Mouse (Mus musculus): ENCODE measurements at regions not wholly inside any gene's neighbourhood (a gene's known extent, or its start where the extent isn't known, plus 50 kb on each side); places are given as distances from the start of the nearest gene placed in this dataset.

DNA sequence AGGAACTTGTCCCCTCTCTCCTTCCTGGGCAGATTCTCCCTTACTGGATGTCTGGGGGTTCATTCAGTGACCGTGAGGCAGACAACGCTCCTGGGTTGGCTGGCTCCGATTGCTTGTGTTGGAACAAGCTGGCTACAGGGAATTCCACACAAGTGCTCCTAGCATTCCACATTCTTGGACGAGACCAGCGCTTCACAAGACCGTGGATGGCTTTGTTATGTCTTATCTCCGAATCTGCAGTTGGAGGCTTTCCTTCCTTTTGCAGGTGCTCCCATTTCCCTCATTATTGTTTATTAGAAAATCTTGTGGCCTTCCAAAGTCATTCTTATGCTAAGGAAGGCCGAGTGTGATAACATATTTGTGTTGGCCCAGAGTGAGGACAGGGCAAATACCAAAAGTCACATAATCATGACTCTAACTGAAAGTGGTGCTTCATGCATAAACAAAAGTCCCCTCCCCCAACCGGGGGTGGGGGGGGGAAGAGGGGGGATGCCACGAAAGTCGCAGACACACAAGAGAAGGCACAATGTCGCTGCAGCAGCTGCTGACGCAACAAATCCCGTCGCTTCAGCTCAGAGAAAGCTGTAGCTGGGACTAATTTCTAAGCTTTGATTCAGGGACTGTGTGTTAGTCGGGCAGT is 61.7 kb upstream of the Gm15217 start:
- no peaks in the 10 kb centered on the region for H3K4me1 ChIP-seq (ENCODE audit: control insufficient read depth, insufficient read depth, low read length)
- 58% methylated on average over 16 of the region's 16 CpGs for WGBS

DNA sequence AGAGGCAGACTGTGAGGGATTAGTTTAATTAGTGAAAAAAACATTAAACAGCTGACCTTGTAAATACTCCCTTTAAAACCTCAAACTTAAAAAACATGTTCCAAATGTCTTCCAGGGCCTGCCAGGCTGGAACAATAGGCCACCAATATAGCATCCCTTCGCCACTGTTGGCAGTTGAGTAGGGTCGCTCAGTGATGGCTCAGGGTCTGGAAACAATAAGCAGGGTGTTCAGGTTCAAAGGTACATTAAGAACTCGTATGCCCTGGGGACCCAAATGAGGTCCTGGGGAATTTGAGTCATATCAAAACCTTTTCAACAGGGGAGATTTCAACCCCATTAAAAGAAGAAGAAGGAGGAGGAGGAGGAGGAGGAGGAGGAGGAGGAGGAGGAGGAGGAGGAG is 51.1 kb upstream of the Gm15217 start:
- no peak overlapping the region for H3K27ac ChIP-seq (replicated peaks; ENCODE audit: low read depth, low read length)
- WGBS = 69% methylated on average over 3 of the region's 3 CpGs
- DNase-seq = no peak
- ATAC-seq (ENCODE audit: low FRiP score, low TSS enrichment) = no peak
- no peaks in the 10 kb centered on the region for H3K27me3 ChIP-seq (ENCODE audit: control insufficient read depth, insufficient read depth, low read length)
- no peaks in the 10 kb centered on the region for H3K9me3 ChIP-seq (ENCODE audit: control insufficient read depth, low read length)
- H3K4me2 ChIP-seq (ENCODE audit: low read length) = no peak overlapping the region
- H3K36me3 ChIP-seq (ENCODE audit: control insufficient read depth, insufficient read depth, low read length) = no peaks in the 10 kb centered on the region
- H3K4me1 ChIP-seq (ENCODE audit: control insufficient read depth, insufficient read depth, low read length) = no peaks in the 10 kb centered on the region
- no peak overlapping the region for H3K4me3 ChIP-seq (replicated peaks; ENCODE audit: low read depth, low read length)
- no peak overlapping the region for H3K9ac ChIP-seq (replicated peaks; ENCODE audit: low read length)

More for the DNA sequence above, 61.7 kb upstream of the Gm15217 start:
- DNase-seq = peak; percentile 33
- H3K9ac ChIP-seq (replicated peaks; ENCODE audit: low read length) = no peak overlapping the region
- ATAC-seq (ENCODE audit: low FRiP score, low TSS enrichment) = no peak
- H3K9me3 ChIP-seq (ENCODE audit: control insufficient read depth, low read length) = no peaks in the 10 kb centered on the region
- H3K36me3 ChIP-seq (ENCODE audit: control insufficient read depth, insufficient read depth, low read length) = no peaks in the 10 kb centered on the region
- H3K4me2 ChIP-seq (ENCODE audit: low read length) = no peak overlapping the region
- no peak overlapping the region for H3K27ac ChIP-seq (replicated peaks; ENCODE audit: low read depth, low read length)
- H3K27me3 ChIP-seq (ENCODE audit: control insufficient read depth, insufficient read depth, low read length) = no peaks in the 10 kb centered on the region
- no peak overlapping the region for H3K4me3 ChIP-seq (replicated peaks; ENCODE audit: low read depth, low read length)

All from midbrain, embryonic 14.5 days (tissue).